9 mouse cellular contexts compared by ENCODE assay signal in the genomic region with DNA sequence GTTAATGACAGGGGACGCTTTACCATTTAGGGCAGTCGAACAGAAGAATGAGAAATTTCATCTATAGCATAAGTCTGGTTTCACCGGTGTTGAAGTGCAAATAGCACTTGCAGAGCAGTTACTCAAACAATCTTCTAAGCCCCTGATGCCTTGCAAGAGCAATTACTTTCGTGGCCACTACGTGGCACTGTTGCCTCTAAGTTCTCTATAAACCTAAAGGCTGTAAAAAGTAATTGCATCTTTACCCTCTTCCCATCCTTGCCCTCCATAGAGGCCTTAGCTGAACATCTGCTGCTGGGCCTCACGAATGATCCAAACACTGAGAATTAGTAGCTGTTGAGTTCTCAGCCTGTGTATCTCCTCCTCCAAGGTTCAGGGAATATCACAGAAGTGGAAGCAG. TPM values are rescaled to one million over a fixed set of nuclear protein-coding genes. Genes with fewer than 3 reads are reported as not detected.
DNase-seq lines count a peak whose midpoint lies in the region; ATAC-seq and TF ChIP-seq lines count a peak whose summit lies in the region.
"Had no signal": no experiment of that assay in that cellular context is flagged by ENCODE, and none has a peak within 500 bp of the region (broad histone marks: within the 10 kb centered on the region; RNA-seq: fewer than 3 reads in every experiment).

No protein-coding gene starts in this region.

- H3K36me3 ChIP-seq in heart, embryonic 10.5 days, result no peaks in the 10 kb centered on the region
- H3K36me3 ChIP-seq in G1E (replicated peaks), result no peaks in the 10 kb centered on the region
- H3K36me3 ChIP-seq: lung, embryonic 15.5 days had no signal

- H3K9me3 ChIP-seq in heart, embryonic 10.5 days, result no peaks in the 10 kb centered on the region
- no peaks in the 10 kb centered on the region for H3K9me3 ChIP-seq in G1E (replicated peaks)
- H3K9me3 ChIP-seq: lung, embryonic 15.5 days had no signal

- DNase-seq in heart, adult 18-20 months, result peak; percentile 18 to 72
- no peak for DNase-seq in heart, embryonic 10.5 days (ENCODE audit: low spot score)
- peak; percentile 21 for DNase-seq in G1E (ENCODE audit: low spot score)
- peak; percentile 32 for DNase-seq in cerebellum, adult 11 months
- peak; percentile 90 for DNase-seq in forelimb bud, embryonic 11.5 days (ENCODE audit: low read depth, low spot score)
- DNase-seq in layer of hippocampus, adult 18-20 months (ENCODE audit: low spot score in 2 of 2), result peak; percentile 22 to 75
- DNase-seq in lung, postnatal 36 days, result peak; percentile 65
- DNase-seq in right cerebral cortex, postnatal 36 days (ENCODE audit: low spot score in 2 of 2), result peak; percentile 26 to 32

- WGBS in heart, embryonic 10.5 days, result 14% methylated on average over 6 of the region's 6 CpGs

- H3K4me1 ChIP-seq in heart, embryonic 10.5 days, result no peaks in the 10 kb centered on the region
- H3K4me1 ChIP-seq in G1E (ENCODE audit: insufficient read depth, low read depth, low read length), result peaks cover 3% of the 10 kb centered on the region
- H3K4me1 ChIP-seq: lung, embryonic 15.5 days had no signal

- peak; percentile 87 for TF ChIP-seq CTCF in G1E (IDR thresholded peaks at IDR 0.05; ENCODE audit: low read depth, low read length)

- H3K27me3 ChIP-seq in heart, embryonic 10.5 days (ENCODE audit: insufficient read depth, poor library complexity, severe bottlenecking), result peaks cover 11% of the 10 kb centered on the region
- peaks cover 4% of the 10 kb centered on the region; the same call in 1 of the 2 replicates for H3K27me3 ChIP-seq in G1E (ENCODE audit: insufficient read depth, low read length)
- H3K27me3 ChIP-seq: lung, embryonic 15.5 days had no signal

- no peak overlapping the region for H3K27ac ChIP-seq in heart, embryonic 10.5 days
- H3K27ac ChIP-seq: lung, embryonic 15.5 days had no signal

- no peak overlapping the region for H3K4me3 ChIP-seq in heart, embryonic 10.5 days
- no peak overlapping the region for H3K4me3 ChIP-seq in G1E (ENCODE audit: low read depth, low read length)
- H3K4me3 ChIP-seq: lung, embryonic 15.5 days had no signal

- no peak for ATAC-seq in G1E (ENCODE audit: extremely low read depth, insufficient number of reproducible peaks, low FRiP score, poor library complexity, severe bottlenecking)

RNA-seq across cellular contexts. Expression of a gene that starts 28.7 kb away (rescaled TPM):
- not detected for total RNA-seq in heart, adult 18-20 months (2021)
- not detected in 2 replicates for polyA plus RNA-seq in heart, embryonic 10.5 days (2016; fragmentation: Nextera tagmentation; extraction: Ambion mirVana)
- total RNA-seq in G1E (2014; fragmentation: Nextera tagmentation) (not detected in 2 replicates), G1E (2017) (0.12 and 0.33 TPM in 2 replicates)
- not detected in 2 replicates for polyA plus RNA-seq in G1E (2012)
- under 1 TPM in 1 of 2 experiments, not detected in 1; 0.12 TPM for total RNA-seq in layer of hippocampus, adult 18-20 months (2021)
- polyA plus RNA-seq: lung, embryonic 15.5 days had no signal

RNA-seq across cellular contexts. Expression of a gene that starts 42.2 kb away (rescaled TPM):
- not detected for total RNA-seq in heart, adult 18-20 months (2021)
- polyA plus RNA-seq in heart, embryonic 10.5 days (2016; fragmentation: Nextera tagmentation; extraction: Ambion mirVana), result not detected in 2 replicates
- total RNA-seq in G1E (2014; fragmentation: Nextera tagmentation) (not detected in 2 replicates), G1E (2017) (not detected in 2 replicates)
- polyA plus RNA-seq in G1E (2012), result not detected in 2 replicates
- not detected for total RNA-seq in layer of hippocampus, adult 18-20 months (2021)
- polyA plus RNA-seq: lung, embryonic 15.5 days had no signal
